Comparison of ENCODE assay signal across 8 mouse cellular contexts in genomic region chr9:123716301-123716700, GRCm38 (mm10). TPM values are rescaled to one million over a fixed set of nuclear protein-coding genes. Genes with fewer than 3 reads are reported as not detected.
A peak's percentile ranks its signal among the peaks of the same experiment; 100 is the strongest.
DNase-seq lines count a peak whose midpoint lies in the region; ATAC-seq and TF ChIP-seq lines count a peak whose summit lies in the region.

No protein-coding gene starts in this region.

- peak overlapping the region; percentile 76; the same call in 1 of the 2 replicates for H3K4me3 ChIP-seq in gastrocnemius, adult 2 months
- H3K4me3 ChIP-seq in midbrain, embryonic 10.5 days, result peak overlapping the region; percentile 91; the same call in 1 of the 2 replicates
- H3K4me3 ChIP-seq in midbrain, embryonic 11.5 days (ENCODE audit: low read depth, low read length), result no peak overlapping the region
- H3K4me3 ChIP-seq in neural tube, embryonic 15.5 days (replicated peaks), result peak overlapping the region; percentile 10

- no peaks in the 10 kb centered on the region for H3K9me3 ChIP-seq in midbrain, embryonic 10.5 days (replicated peaks)
- no peaks in the 10 kb centered on the region for H3K9me3 ChIP-seq in midbrain, embryonic 11.5 days (ENCODE audit: control insufficient read depth, low read length)
- no peaks in the 10 kb centered on the region for H3K9me3 ChIP-seq in neural tube, embryonic 15.5 days (replicated peaks)

- H3K9ac ChIP-seq in midbrain, embryonic 11.5 days (ENCODE audit: low read length), result no peak overlapping the region
- no peak overlapping the region; the same call in 1 of the 2 replicates for H3K9ac ChIP-seq in neural tube, embryonic 15.5 days (replicated peaks)

- ATAC-seq in midbrain, embryonic 11.5 days (ENCODE audit: low FRiP score), result no peak
- ATAC-seq in neural tube, embryonic 15.5 days (ENCODE audit: low FRiP score), result no peak

- 82% methylated on average over 3 of the region's 3 CpGs for WGBS in midbrain, embryonic 10.5 days
- WGBS in midbrain, embryonic 11.5 days, result 79% methylated on average over 3 of the region's 3 CpGs
- 52% methylated on average over 3 of the region's 3 CpGs for WGBS in neural tube, embryonic 15.5 days

- H3K4me2 ChIP-seq in midbrain, embryonic 11.5 days, result no peak overlapping the region
- H3K4me2 ChIP-seq in neural tube, embryonic 15.5 days, result peak overlapping the region; percentile 69

- no peaks in the 10 kb centered on the region for H3K27me3 ChIP-seq in midbrain, embryonic 10.5 days (ENCODE audit: low read depth, poor library complexity, severe bottlenecking)
- H3K27me3 ChIP-seq in midbrain, embryonic 11.5 days (ENCODE audit: control insufficient read depth, insufficient read depth, low read length), result no peaks in the 10 kb centered on the region
- H3K27me3 ChIP-seq in neural tube, embryonic 15.5 days (replicated peaks), result 0 out of 2 replicates have a peak, but pooled peaks cover 2% of the 10 kb centered on the region

- DNase-seq in gastrocnemius, adult 2 months, result no peak
- DNase-seq in gastrocnemius, adult 8-10 months (ENCODE audit: low spot score in 2 of 2), result no peak
- no peak for DNase-seq in midbrain, embryonic 10.5 days (ENCODE audit: low spot score)
- no peak for DNase-seq in midbrain, embryonic 11.5 days (ENCODE audit: low spot score, missing footprints)
- peak; percentile 53 for DNase-seq in induced T-regulatory cell, adult 2 months (ENCODE audit: low read depth)
- no peak for DNase-seq in cerebellum, postnatal 36 days
- DNase-seq in left cerebral cortex, adult 18-20 months (ENCODE audit: low spot score in 2 of 2), result no peak

- intact Hi-C loops in gastrocnemius, adult 2 months (cut with DNase I), result loop anchor here (5.0 kb wide), 1 partner anchor 81 kb away; no protein-coding TSS in a partner anchor

- no peak overlapping the region for H3K27ac ChIP-seq in gastrocnemius, adult 2 months
- no peak overlapping the region for H3K27ac ChIP-seq in midbrain, embryonic 10.5 days (replicated peaks)
- no peak overlapping the region for H3K27ac ChIP-seq in midbrain, embryonic 11.5 days (ENCODE audit: low read depth, low read length)
- no peak overlapping the region for H3K27ac ChIP-seq in neural tube, embryonic 15.5 days (replicated peaks)

- H3K4me1 ChIP-seq in midbrain, embryonic 10.5 days, result peaks cover 11% of the 10 kb centered on the region
- peaks cover 4% of the 10 kb centered on the region for H3K4me1 ChIP-seq in midbrain, embryonic 11.5 days (ENCODE audit: control insufficient read depth, insufficient read depth, low read length)
- H3K4me1 ChIP-seq in neural tube, embryonic 15.5 days, result peaks cover 20% of the 10 kb centered on the region

- no peak for TF ChIP-seq CTCF in gastrocnemius, adult 2 months (IDR thresholded peaks at IDR 0.05)

- peaks cover 12% of the 10 kb centered on the region for H3K36me3 ChIP-seq in midbrain, embryonic 10.5 days
- H3K36me3 ChIP-seq in midbrain, embryonic 11.5 days (ENCODE audit: control insufficient read depth, insufficient read depth, low read length), result no peaks in the 10 kb centered on the region
- peaks cover 6% of the 10 kb centered on the region for H3K36me3 ChIP-seq in neural tube, embryonic 15.5 days

RNA-seq across cellular contexts. Expression of gene Lztfl1, which starts 1.2 kb away (rescaled TPM):
- total RNA-seq in gastrocnemius, adult 2 months (2021), result 10 to 100 TPM; 18.4 to 20.5 TPM
- 10 to 100 TPM; 13.1 to 17.7 (median 15.2) TPM for total RNA-seq in gastrocnemius, adult 8-10 months (2022)
- polyA plus RNA-seq in midbrain, embryonic 10.5 days (2016; fragmentation: Nextera tagmentation; extraction: Ambion mirVana), result 40.2 and 43.9 TPM in 2 replicates
- 50.6 and 58.4 TPM in 2 replicates for polyA plus RNA-seq in midbrain, embryonic 11.5 days (2014; fragmentation: Nextera tagmentation; extraction: Ambion mirVana)
- polyA plus RNA-seq in neural tube, embryonic 15.5 days (2015; fragmentation: Nextera tagmentation; extraction: Ambion mirVana), result 49.3 and 54.2 TPM in 2 replicates
- 10 to 100 TPM; 65.2 to 74.3 TPM for total RNA-seq in left cerebral cortex, adult 18-20 months (2021)

RNA-seq across cellular contexts. Expression of gene Slc6a20a, which starts 37.6 kb away (rescaled TPM):
- not detected for total RNA-seq in gastrocnemius, adult 2 months (2021)
- total RNA-seq in gastrocnemius, adult 8-10 months (2022), result not detected
- polyA plus RNA-seq in midbrain, embryonic 10.5 days (2016; fragmentation: Nextera tagmentation; extraction: Ambion mirVana), result 2.7 and 3.5 TPM in 2 replicates
- 2.6 and 3.6 TPM in 2 replicates for polyA plus RNA-seq in midbrain, embryonic 11.5 days (2014; fragmentation: Nextera tagmentation; extraction: Ambion mirVana)
- 5.5 and 5.6 TPM in 2 replicates for polyA plus RNA-seq in neural tube, embryonic 15.5 days (2015; fragmentation: Nextera tagmentation; extraction: Ambion mirVana)
- total RNA-seq in left cerebral cortex, adult 18-20 months (2021), result 10 to 100 TPM; 25.2 to 28.1 TPM

RNA-seq across cellular contexts. Expression of gene Ccr9, which starts 38.1 kb away (rescaled TPM):
- not detected for total RNA-seq in gastrocnemius, adult 2 months (2021)
- not detected for total RNA-seq in gastrocnemius, adult 8-10 months (2022)
- polyA plus RNA-seq in midbrain, embryonic 10.5 days (2016; fragmentation: Nextera tagmentation; extraction: Ambion mirVana), result 0.26 and 0.40 TPM in 2 replicates
- 0.22 and 0.34 TPM in 2 replicates for polyA plus RNA-seq in midbrain, embryonic 11.5 days (2014; fragmentation: Nextera tagmentation; extraction: Ambion mirVana)
- polyA plus RNA-seq in neural tube, embryonic 15.5 days (2015; fragmentation: Nextera tagmentation; extraction: Ambion mirVana), result 0.29 and 2.2 TPM in 2 replicates
- total RNA-seq in left cerebral cortex, adult 18-20 months (2021), result under 1 TPM; 0.16 to 0.33 TPM

Comparison
In these comparisons a context has a peak if more than half of its experiments do, and no peak if none do; other contexts are left out.
1. RNA of gene Slc6a20a, which starts 37.6 kb away (total RNA-seq): 25.2 to 28.1 TPM in left cerebral cortex, adult 18-20 months; not detected in gastrocnemius, adult 2 months and not detected in gastrocnemius, adult 8-10 months; every median in the first group is over 10 times any median in the second.